Mouse (Mus musculus) forebrain, embryonic 15.5 days (tissue): ENCODE measurements around the gene Lamb1. TPM values are rescaled to one million over a fixed set of nuclear protein-coding genes. Genes with fewer than 3 reads are reported as not detected.
A peak's percentile ranks its signal among the peaks of the same experiment; 100 is the strongest.

ENCODE experiments used
- ATAC-seq: fragments of 200-750 bp; cut with Nextera tagmentation; replicated peaks from 2 replicates; pipeline ENCODE4 v1.8.0; 2017; ENCODE audit warnings: mild to moderate bottlenecking, moderate TSS enrichment, moderate library complexity
- H3K27ac ChIP-seq: fragments of 300-500 bp; sonication (generic); replicated peaks from 2 replicates; pipeline ENCODE4 v1.5.1; 2015; ENCODE audit warnings: mild to moderate bottlenecking, inconsistent platforms
- H3K27me3 ChIP-seq: fragments of 300-500 bp; sonication (generic); 2 replicates; pipeline ENCODE4 v1.6.1; 2015; ENCODE audit warnings: inconsistent platforms
- H3K36me3 ChIP-seq: fragments of 300-500 bp; sonication (generic); 2 replicates; pipeline ENCODE4 v1.6.1; 2015; ENCODE audit warnings: mild to moderate bottlenecking, inconsistent platforms
- H3K4me1 ChIP-seq: fragments of 300-500 bp; sonication (generic); 2 replicates; pipeline ENCODE4 v1.6.1; 2015; ENCODE audit warnings: inconsistent platforms
- H3K4me2 ChIP-seq: fragments of 300-500 bp; sonication (generic); replicated peaks from 2 replicates; pipeline ENCODE4 v1.6.1; 2015; ENCODE audit warnings: mild to moderate bottlenecking, inconsistent platforms
- H3K4me3 ChIP-seq: fragments of 300-500 bp; sonication (generic); 2 replicates; pipeline ENCODE4 v1.5.1; 2015; ENCODE audit warnings: mild to moderate bottlenecking, inconsistent platforms
- H3K9ac ChIP-seq: fragments of 300-500 bp; sonication (generic); replicated peaks from 2 replicates; pipeline ENCODE4 v1.6.1; 2015; ENCODE audit warnings: mild to moderate bottlenecking, inconsistent platforms
- H3K9me3 ChIP-seq: fragments of 300-500 bp; sonication (generic); 2 replicates; pipeline ENCODE4 v1.6.1; 2016; ENCODE audit warnings: inconsistent platforms
- WGBS: fragments of 180-500 bp; shearing (Covaris S2); methylation state at CpG from one replicate; pipeline ENCODE4 v1.1.7; 2015; ENCODE audit warnings: mixed read lengths; 5-methylcytosine and 5-hydroxymethylcytosine counted together
- polyA plus RNA-seq: library from polyadenylated mRNA; unstranded; fragments of >200 nt; fragmentation: Nextera tagmentation; extraction: Ambion mirVana; gene quantifications from 2 replicates; pipeline ENCODE4 v1.2.1, GENCODE M21; 2015

Gene Lamb1
- polyA plus RNA-seq, 1 experiment from 2014 or later, result 18.3 TPM

- no peak for ATAC-seq
- H3K9ac ChIP-seq, result no peak overlapping the region
- H3K4me2 ChIP-seq, result no peak overlapping the region
- no peak overlapping the region for H3K27ac ChIP-seq
- H3K9me3 ChIP-seq, result no peaks in the 10 kb centered on the region
- 80% methylated on average over 4 of the region's 4 CpGs for WGBS
- no peaks in the 10 kb centered on the region for H3K27me3 ChIP-seq
- no peak overlapping the region for H3K4me3 ChIP-seq
- H3K4me1 ChIP-seq, result peaks cover 12% of the 10 kb centered on the region
- no peaks in the 10 kb centered on the region for H3K36me3 ChIP-seq
Measured at GRCm38 (mm10) chr12:31375283-31375615, 110.2 kb downstream of the Lamb1 start.

- Histone ChIP-seq H3K4me2 (peak overlapping the region; percentile 53), H3K4me1 (peaks cover 18% of the 10 kb centered on the region), H3K9me3 (no peaks in the 10 kb centered on the region), H3K4me3 (peak overlapping the region; percentile 35), H3K27ac (0 out of 2 replicates have a peak overlapping the region, but pooled peaks have one; percentile 12), H3K27me3 (no peaks in the 10 kb centered on the region), H3K36me3 (no peaks in the 10 kb centered on the region), H3K9ac (peak overlapping the region; percentile 50)
- peak; percentile 55; the same call in 1 of the 2 replicates for ATAC-seq
- WGBS, result 10% methylated on average over 13 of the region's 13 CpGs
Measured at GRCm38 (mm10) chr12:31376326-31376950, 111.4 kb downstream of the Lamb1 start.

- ATAC-seq, result no peak
- Histone ChIP-seq H3K4me1 (peaks cover 18% of the 10 kb centered on the region), H3K27me3 (no peaks in the 10 kb centered on the region), H3K9ac (no peak overlapping the region), H3K36me3 (no peaks in the 10 kb centered on the region), H3K9me3 (no peaks in the 10 kb centered on the region), H3K4me2 (no peak overlapping the region), H3K4me3 (no peak overlapping the region), H3K27ac (no peak overlapping the region)
- 76% methylated on average over 11 of the region's 11 CpGs for WGBS
Measured at GRCm38 (mm10) chr12:31377241-31377640, 112.2 kb downstream of the Lamb1 start.

Other genes with a start within 250 kb of the Lamb1 start
- gene Fam110c, start 191.4 kb upstream of the Lamb1 start, polyA plus RNA-seq, result 0.05 TPM in 1 of 2 replicates, not detected in the other
- not detected in 2 replicates for gene Gm6993, start 24.5 kb upstream of the Lamb1 start, polyA plus RNA-seq
- gene Dld, start 86.2 kb downstream of the Lamb1 start, polyA plus RNA-seq, result 115 and 126 TPM in 2 replicates
- 0.08 and 0.11 TPM in 2 replicates for gene Slc26a3, start 125.6 kb downstream of the Lamb1 start, polyA plus RNA-seq
- gene Cbll1, start 234.4 kb downstream of the Lamb1 start, polyA plus RNA-seq, result 12.9 and 14.3 TPM in 2 replicates